8 mouse cellular contexts compared by ENCODE assay signal in the genomic region with DNA sequence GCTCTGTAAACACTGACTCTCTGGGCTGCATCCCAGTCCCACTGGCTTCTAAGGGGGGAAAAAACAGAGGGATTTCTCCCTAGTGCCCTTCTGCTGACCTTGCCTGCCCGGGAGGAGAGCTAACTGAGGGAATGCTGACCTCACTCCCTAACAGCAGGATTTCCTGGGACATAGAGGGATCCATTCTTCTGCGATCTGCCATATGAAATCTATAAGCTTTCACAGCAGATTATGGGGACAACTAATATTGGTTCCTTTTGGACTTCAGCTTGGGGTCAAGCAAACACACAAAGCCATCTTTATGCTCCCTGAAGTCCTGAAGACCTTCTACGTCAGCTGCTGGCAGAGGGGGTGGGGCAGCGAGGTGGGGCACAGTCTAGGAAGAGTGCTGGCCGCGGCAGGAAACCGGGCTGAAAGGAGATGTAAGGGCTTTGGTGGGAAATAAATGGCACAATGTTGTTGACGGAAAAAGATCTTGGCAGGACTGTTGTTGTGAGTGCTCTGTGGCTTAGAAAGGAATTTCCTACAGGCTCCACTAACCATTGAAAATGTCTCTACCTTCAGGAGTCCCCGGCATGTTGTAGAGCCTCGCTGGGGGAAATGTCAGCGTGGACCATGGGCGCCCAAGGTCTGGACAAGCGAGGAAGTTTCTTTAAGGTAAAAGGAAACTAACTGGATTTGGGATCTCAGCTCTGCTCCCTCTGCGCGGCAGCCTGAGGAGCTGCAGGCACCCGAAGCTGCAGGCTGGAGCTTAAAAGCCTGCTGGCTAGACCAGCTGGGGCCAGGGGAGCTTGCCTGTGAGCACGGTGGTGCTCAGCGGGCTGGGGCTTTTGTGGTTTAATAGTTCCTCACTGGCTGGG.
DNase-seq lines count a peak whose midpoint lies in the region; ATAC-seq and TF ChIP-seq lines count a peak whose summit lies in the region.

No protein-coding gene starts in this region.

- no peaks in the 10 kb centered on the region for H3K27me3 ChIP-seq in cerebellum, adult 2 months (ENCODE audit: control insufficient read depth, insufficient read depth, low read length)
- H3K27me3 ChIP-seq in embryonic facial prominence, embryonic 10.5 days (replicated peaks; ENCODE audit: low read depth, poor library complexity, severe bottlenecking), result no peaks in the 10 kb centered on the region
- no peaks in the 10 kb centered on the region for H3K27me3 ChIP-seq in kidney, adult 2 months (replicated peaks; ENCODE audit: control insufficient read depth, insufficient read depth, low read length)
- no peaks in the 10 kb centered on the region for H3K27me3 ChIP-seq in liver, embryonic 13.5 days
- H3K27me3 ChIP-seq in neural tube, embryonic 11.5 days (ENCODE audit: control insufficient read depth, insufficient read depth, low read length), result no peaks in the 10 kb centered on the region

- TF ChIP-seq POLR2A in cerebellum, adult 2 months (IDR thresholded peaks at IDR 0.05; ENCODE audit: borderline replicate concordance, insufficient read depth, low read length), result no peak
- no peak for TF ChIP-seq POLR2A in kidney, adult 2 months (IDR thresholded peaks at IDR 0.05; ENCODE audit: low read depth, low read length)

- H3K4me3 ChIP-seq in cerebellum, adult 2 months (replicated peaks; ENCODE audit: insufficient read depth, low read depth, low read length), result peak overlapping the region; percentile 54
- peak overlapping the region; percentile 57 for H3K4me3 ChIP-seq in embryonic facial prominence, embryonic 10.5 days
- H3K4me3 ChIP-seq in kidney, adult 2 months (ENCODE audit: insufficient read depth, low read depth, low read length), result peak overlapping the region; percentile 54
- H3K4me3 ChIP-seq in liver, embryonic 13.5 days (replicated peaks), result peak overlapping the region; percentile 31
- peak overlapping the region; percentile 14 for H3K4me3 ChIP-seq in neural tube, embryonic 11.5 days (ENCODE audit: low read depth, low read length)

- H3K36me3 ChIP-seq in embryonic facial prominence, embryonic 10.5 days (replicated peaks), result no peaks in the 10 kb centered on the region
- no peaks in the 10 kb centered on the region for H3K36me3 ChIP-seq in kidney, adult 2 months (ENCODE audit: control insufficient read depth, insufficient read depth, low read length)
- no peaks in the 10 kb centered on the region for H3K36me3 ChIP-seq in liver, embryonic 13.5 days
- no peaks in the 10 kb centered on the region; the same call in 1 of the 2 replicates for H3K36me3 ChIP-seq in neural tube, embryonic 11.5 days (ENCODE audit: control insufficient read depth, insufficient read depth, low read length)

- DNase-seq in cerebellum, adult 2 months, result peak; percentile 12 to 23
- DNase-seq in cerebellum, adult 9-10 months, result no peak
- DNase-seq in embryonic facial prominence, embryonic 10.5 days (ENCODE audit: low spot score), result peak; percentile 68
- peak; percentile 46 to 53 for DNase-seq in heart, adult 9 months (ENCODE audit: low spot score in 2 of 2)
- DNase-seq in kidney, adult 2 months, result peak; percentile 88
- DNase-seq in liver, embryonic 13.5 days, result no peak
- DNase-seq in neural tube, embryonic 11.5 days (ENCODE audit: low spot score), result peak; percentile 75

- peak; percentile 12; the same call in 1 of the 2 replicates for ATAC-seq in liver, embryonic 13.5 days (ENCODE audit: low read depth)
- ATAC-seq in neural tube, embryonic 11.5 days (ENCODE audit: insufficient read depth, low FRiP score, low TSS enrichment), result peak; percentile 81
- ATAC-seq in activated CD4-positive, CD25-positive, alpha-beta regulatory T cell, adult 4 months, result no peak

- no peak overlapping the region for H3K27ac ChIP-seq in cerebellum, adult 2 months (ENCODE audit: insufficient read depth, low read length)
- H3K27ac ChIP-seq in embryonic facial prominence, embryonic 10.5 days (replicated peaks), result peak overlapping the region; percentile 87
- H3K27ac ChIP-seq in kidney, adult 2 months (ENCODE audit: insufficient read depth, low read depth, low read length), result peak overlapping the region; percentile 100
- peak overlapping the region; percentile 23; the same call in 1 of the 2 replicates for H3K27ac ChIP-seq in liver, embryonic 13.5 days
- H3K27ac ChIP-seq in neural tube, embryonic 11.5 days (ENCODE audit: low read depth, low read length), result peak overlapping the region; percentile 6; the same call in 1 of the 2 replicates

- WGBS in cerebellum, adult 2 months, result 6% methylated on average over 18 of the region's 18 CpGs
- WGBS in embryonic facial prominence, embryonic 10.5 days, result 1% methylated on average over 18 of the region's 18 CpGs
- 2% methylated on average over 18 of the region's 18 CpGs for WGBS in kidney, adult 2 months
- WGBS in liver, embryonic 13.5 days (ENCODE audit: insufficient replicate concordance), result 2% methylated on average over 18 of the region's 18 CpGs
- 1% methylated on average over 18 of the region's 18 CpGs for WGBS in neural tube, embryonic 11.5 days

- peak overlapping the region; percentile 49 for H3K9ac ChIP-seq in liver, embryonic 13.5 days
- peak overlapping the region; percentile 45 for H3K9ac ChIP-seq in neural tube, embryonic 11.5 days (ENCODE audit: low read length)

- no peaks in the 10 kb centered on the region; the same call in 1 of the 2 replicates for H3K4me1 ChIP-seq in cerebellum, adult 2 months (ENCODE audit: control insufficient read depth, insufficient read depth, low read length)
- peaks cover 41% of the 10 kb centered on the region for H3K4me1 ChIP-seq in embryonic facial prominence, embryonic 10.5 days
- peaks cover 45% of the 10 kb centered on the region for H3K4me1 ChIP-seq in kidney, adult 2 months (ENCODE audit: control insufficient read depth, insufficient read depth, low read length)
- H3K4me1 ChIP-seq in liver, embryonic 13.5 days (replicated peaks), result peaks cover 13% of the 10 kb centered on the region
- H3K4me1 ChIP-seq in neural tube, embryonic 11.5 days (ENCODE audit: control insufficient read depth, insufficient read depth, low read length), result peaks cover 17% of the 10 kb centered on the region

- TF ChIP-seq CTCF in cerebellum, adult 2 months (IDR thresholded peaks at IDR 0.05; ENCODE audit: borderline replicate concordance, insufficient read depth, low read depth, low read length), result no peak
- TF ChIP-seq CTCF in kidney, adult 2 months (conservative IDR thresholded peaks at IDR 0.05; ENCODE audit: insufficient read depth, insufficient read length, low read depth, low read length), result no peak

- H3K9me3 ChIP-seq in embryonic facial prominence, embryonic 10.5 days, result no peaks in the 10 kb centered on the region
- H3K9me3 ChIP-seq in liver, embryonic 13.5 days (replicated peaks), result no peaks in the 10 kb centered on the region
- H3K9me3 ChIP-seq in neural tube, embryonic 11.5 days (ENCODE audit: control insufficient read depth, low read length), result no peaks in the 10 kb centered on the region

- H3K4me2 ChIP-seq in liver, embryonic 13.5 days, result peak overlapping the region; percentile 58
- peak overlapping the region; percentile 42 for H3K4me2 ChIP-seq in neural tube, embryonic 11.5 days (ENCODE audit: low read depth)

Comparison
In these comparisons a context has a peak if more than half of its experiments do, and no peak if none do; other contexts are left out.
1. DNase-seq: peak in cerebellum, adult 2 months (2 of 2), embryonic facial prominence, embryonic 10.5 days (single experiment), heart, adult 9 months (2 of 2), kidney, adult 2 months (single experiment) and neural tube, embryonic 11.5 days (single experiment); none in cerebellum, adult 9-10 months (single experiment) and liver, embryonic 13.5 days (single experiment).
2. Peak in every context shown above with its lines, with median percentiles within 50 percentile points of each other: H3K4me3 ChIP-seq.